Mouse (Mus musculus): Measurements from ENCODE around the gene Sucla2. TPM values are rescaled to one million over a fixed set of nuclear protein-coding genes. Genes with fewer than 3 reads are reported as not detected.
A peak's percentile ranks its signal among the peaks of the same experiment; 100 is the strongest.
"Not testable (repeated sequence)": the region's sequence is repeated elsewhere in the genome, so short reads cannot be mapped to it uniquely, and the experiment has no call there.

The Sucla2 gene
- polyA plus RNA-seq, 1 experiment from 2014 or later: 99.5 TPM

DNA sequence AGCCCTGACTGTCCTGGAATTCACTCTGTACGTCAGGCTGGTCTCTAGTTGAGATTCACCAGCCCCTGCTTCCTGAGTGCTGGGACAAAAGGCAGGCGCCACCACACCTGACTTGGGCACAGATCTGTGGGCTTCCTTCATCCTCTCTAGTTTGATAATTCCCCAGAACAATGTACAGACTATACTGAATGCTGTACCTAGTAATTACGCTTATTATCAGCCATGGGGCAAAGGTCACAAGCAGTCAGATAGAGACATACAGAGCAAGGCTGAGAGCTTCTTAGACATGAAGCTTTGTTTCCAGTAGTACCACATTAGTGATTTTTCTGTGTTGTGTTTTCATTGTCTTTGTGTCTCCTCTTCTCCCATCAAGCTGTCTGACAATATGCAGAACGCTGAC, 46.0 kb downstream of the Sucla2 start:
- peaks cover 19% of the 10 kb centered on the region; the same call in 1 of the 2 replicates for H3K36me3 ChIP-seq
- ATAC-seq (ENCODE audit: insufficient number of reproducible peaks, low FRiP score, low TSS enrichment, low read depth): no peak
- H3K4me2 ChIP-seq: no peak overlapping the region

GRCm38 (mm10) chr14:73574053-73574452, 48.9 kb downstream of the Sucla2 start:
- ATAC-seq (ENCODE audit: insufficient number of reproducible peaks, low FRiP score, low TSS enrichment, low read depth): no peak
- Histone ChIP-seq H3K4me2 (no peak overlapping the region), H3K4me3 (no peak overlapping the region), H3K9me3 (no peaks in the 10 kb centered on the region), H3K4me1 (no peaks in the 10 kb centered on the region), H3K27ac (no peak overlapping the region), H3K9ac (no peak overlapping the region), H3K27me3 (no peaks in the 10 kb centered on the region), H3K36me3 (peaks cover 21% of the 10 kb centered on the region)
- 94% methylated on average over 5 of the region's 5 CpGs for WGBS

More for the DNA sequence above, 46.0 kb downstream of the Sucla2 start:
- H3K4me1 ChIP-seq: no peaks in the 10 kb centered on the region
- no peaks in the 10 kb centered on the region for H3K27me3 ChIP-seq
- no peak overlapping the region for H3K4me3 ChIP-seq
- H3K9me3 ChIP-seq: no peaks in the 10 kb centered on the region
- no peak overlapping the region for H3K9ac ChIP-seq
- no peak overlapping the region for H3K27ac ChIP-seq
- WGBS: 92% methylated on average over 4 of the region's 4 CpGs

DNA sequence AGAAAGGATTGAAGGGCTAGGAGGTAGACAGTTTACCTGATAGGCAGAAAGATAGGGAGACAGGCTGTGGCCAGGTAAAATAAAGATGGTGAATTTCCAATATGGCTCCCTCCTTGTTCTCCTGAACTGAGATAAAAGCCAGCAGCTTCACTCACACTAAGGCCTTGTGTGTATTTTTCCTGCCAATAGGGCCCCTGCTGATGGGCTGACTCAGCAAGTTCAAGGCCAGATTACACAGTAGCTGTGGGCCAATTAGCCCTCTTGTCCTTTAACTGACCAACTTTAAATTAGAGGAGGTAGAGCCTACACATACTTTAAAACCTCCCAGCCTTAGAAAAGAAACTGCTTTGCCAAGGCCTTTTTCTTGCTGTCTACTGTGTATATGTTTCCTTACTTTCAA, 51.2 kb downstream of the Sucla2 start:
- ATAC-seq (ENCODE audit: insufficient number of reproducible peaks, low FRiP score, low TSS enrichment, low read depth): no peak
- H3K36me3 ChIP-seq: peaks cover 23% of the 10 kb centered on the region

DNA sequence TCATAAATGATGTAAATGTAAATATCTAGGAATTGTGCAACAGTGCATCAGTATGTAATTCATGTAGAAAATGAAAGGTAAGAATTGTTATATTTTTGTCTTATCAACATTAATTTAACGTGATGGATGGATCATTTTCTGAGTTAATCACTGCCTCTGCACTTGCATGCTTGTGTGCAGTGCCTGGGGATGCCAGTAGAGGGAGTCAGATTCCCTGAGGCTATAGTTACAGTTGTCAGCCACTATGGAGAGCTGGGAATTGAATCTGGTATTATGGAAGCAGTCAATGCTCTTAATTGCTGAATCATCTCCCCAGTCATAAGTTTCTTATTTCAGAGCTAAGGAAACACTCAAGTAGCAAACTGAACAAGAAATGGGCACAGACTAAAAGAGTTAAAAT, 63.0 kb downstream of the Sucla2 start:
- H3K36me3 ChIP-seq: peaks cover 22% of the 10 kb centered on the region
- H3K9ac ChIP-seq: no peak overlapping the region
- no peak overlapping the region for H3K27ac ChIP-seq
- no peaks in the 10 kb centered on the region for H3K27me3 ChIP-seq
- H3K4me1 ChIP-seq: no peaks in the 10 kb centered on the region
- H3K9me3 ChIP-seq: no peaks in the 10 kb centered on the region
- 82% methylated on average over 1 of the region's 1 CpGs for WGBS
- no peak overlapping the region for H3K4me3 ChIP-seq
- ATAC-seq (ENCODE audit: insufficient number of reproducible peaks, low FRiP score, low TSS enrichment, low read depth): no peak
- H3K4me2 ChIP-seq: no peak overlapping the region

More for the DNA sequence above, 51.2 kb downstream of the Sucla2 start:
- Histone ChIP-seq H3K27ac (no peak overlapping the region), H3K27me3 (no peaks in the 10 kb centered on the region), H3K4me1 (no peaks in the 10 kb centered on the region), H3K9ac (no peak overlapping the region), H3K4me2 (no peak overlapping the region), H3K4me3 (no peak overlapping the region), H3K9me3 (no peaks in the 10 kb centered on the region)

DNA sequence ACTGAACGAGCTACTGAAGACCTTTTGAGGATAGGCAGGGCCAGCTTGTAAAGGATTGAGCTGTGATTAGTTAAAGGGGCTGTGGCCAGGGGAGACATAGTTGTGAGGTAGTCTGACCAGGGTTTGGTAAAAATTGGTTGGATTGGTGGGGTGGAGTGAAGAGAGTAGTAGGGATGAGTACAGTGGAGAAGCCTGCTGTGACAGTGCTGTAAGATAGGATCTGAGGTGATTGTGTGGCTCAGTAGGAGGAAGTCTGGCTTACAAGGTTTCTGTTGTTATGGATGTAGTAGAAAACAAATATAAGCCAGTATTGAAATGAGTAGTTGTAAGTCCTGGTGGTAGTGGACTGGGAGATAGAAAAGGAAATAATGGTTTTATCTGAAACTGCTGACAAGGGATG, 67.0 kb downstream of the Sucla2 start:
- Histone ChIP-seq H3K9ac (no peak overlapping the region), H3K27me3 (no peaks in the 10 kb centered on the region), H3K27ac (no peak overlapping the region), H3K4me3 (no peak overlapping the region), H3K4me1 (no peaks in the 10 kb centered on the region), H3K4me2 (no peak overlapping the region), H3K36me3 (peaks cover 30% of the 10 kb centered on the region), H3K9me3 (no peaks in the 10 kb centered on the region)
- ATAC-seq (ENCODE audit: insufficient number of reproducible peaks, low FRiP score, low TSS enrichment, low read depth): no peak
- WGBS: 74% methylated on average over 1 of the region's 1 CpGs

DNA sequence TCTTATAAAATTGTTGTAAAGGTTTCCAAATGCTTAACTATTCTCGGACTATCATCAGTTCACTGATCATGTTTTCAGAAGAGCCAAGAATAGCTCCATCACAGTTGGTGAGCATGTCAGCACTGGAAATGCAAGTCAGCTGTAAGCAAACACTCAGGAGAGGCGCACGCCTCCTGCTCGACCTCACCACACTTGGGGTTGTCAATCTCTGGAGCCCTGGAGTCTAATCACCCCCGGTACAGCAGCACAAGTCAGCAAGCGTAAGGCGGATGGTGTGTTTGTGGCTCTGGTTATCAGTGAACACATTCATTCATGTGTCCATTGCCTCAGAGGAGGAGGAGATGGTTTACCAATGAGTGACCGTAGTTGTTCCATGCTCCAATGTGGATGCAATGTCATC, 74.6 kb downstream of the Sucla2 start:
- Histone ChIP-seq H3K9me3 (no peaks in the 10 kb centered on the region), H3K4me2 (no peak overlapping the region), H3K9ac (no peak overlapping the region), H3K36me3 (peaks cover 31% of the 10 kb centered on the region), H3K4me1 (no peaks in the 10 kb centered on the region), H3K27me3 (no peaks in the 10 kb centered on the region), H3K27ac (0 out of 2 replicates have a peak overlapping the region, but pooled peaks have one; percentile 38), H3K4me3 (no peak overlapping the region)
- ATAC-seq (ENCODE audit: insufficient number of reproducible peaks, low FRiP score, low TSS enrichment, low read depth): peak; percentile 63; the same call in 1 of the 2 replicates
- WGBS: 82% methylated on average over 8 of the region's 8 CpGs

GRCm38 (mm10) chr14:73607732-73608131, 82.6 kb downstream of the Sucla2 start:
- Histone ChIP-seq H3K4me3 (no peak overlapping the region), H3K27ac (no peak overlapping the region), H3K4me2 (no peak overlapping the region), H3K4me1 (no peaks in the 10 kb centered on the region), H3K36me3 (peaks cover 11% of the 10 kb centered on the region), H3K27me3 (no peaks in the 10 kb centered on the region), H3K9ac (no peak overlapping the region), H3K9me3 (no peaks in the 10 kb centered on the region)
- 56% methylated on average over 4 of the region's 4 CpGs for WGBS
- ATAC-seq (ENCODE audit: insufficient number of reproducible peaks, low FRiP score, low TSS enrichment, low read depth): no peak

DNA sequence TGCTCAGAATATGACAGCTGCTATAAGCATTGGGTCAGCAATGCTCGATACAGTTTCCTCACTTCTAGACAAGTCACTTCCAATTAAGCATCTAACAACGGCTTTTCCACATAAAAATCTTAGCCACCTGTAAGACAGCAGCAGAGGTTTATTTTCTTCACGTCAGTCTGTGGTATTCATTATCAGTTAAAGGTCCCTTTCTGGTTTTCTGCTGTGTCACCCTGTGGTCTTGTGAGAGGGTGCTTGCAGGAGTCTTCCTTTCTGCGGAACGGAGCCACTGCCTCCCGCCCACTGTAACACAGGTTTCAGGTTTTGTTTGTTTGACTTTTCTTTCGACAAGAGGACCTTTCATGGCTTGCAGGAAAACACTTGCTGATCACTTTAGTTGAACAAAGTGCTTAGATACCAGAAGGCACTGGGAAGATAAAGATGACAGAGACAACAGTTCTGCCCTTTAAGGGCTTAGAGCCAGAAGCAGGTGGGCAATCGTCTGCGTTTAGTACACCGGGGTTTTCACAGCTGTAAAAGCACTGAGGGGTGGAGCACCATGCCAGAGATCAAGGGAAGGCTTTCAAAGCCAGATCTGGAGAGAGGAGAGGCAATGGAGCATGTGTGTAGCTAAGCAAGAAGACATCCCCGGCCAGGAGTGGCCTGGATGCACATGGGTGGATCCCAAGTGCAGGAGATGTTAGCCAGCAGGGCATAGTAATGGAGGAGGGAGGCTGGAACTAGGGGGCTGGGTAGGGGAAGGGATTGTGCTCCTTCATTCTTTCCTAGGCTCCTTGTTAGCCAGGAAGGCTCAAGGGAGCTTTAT, 83.8 kb downstream of the Sucla2 start:
- ATAC-seq (ENCODE audit: insufficient number of reproducible peaks, low FRiP score, low TSS enrichment, low read depth): no peak

DNA sequence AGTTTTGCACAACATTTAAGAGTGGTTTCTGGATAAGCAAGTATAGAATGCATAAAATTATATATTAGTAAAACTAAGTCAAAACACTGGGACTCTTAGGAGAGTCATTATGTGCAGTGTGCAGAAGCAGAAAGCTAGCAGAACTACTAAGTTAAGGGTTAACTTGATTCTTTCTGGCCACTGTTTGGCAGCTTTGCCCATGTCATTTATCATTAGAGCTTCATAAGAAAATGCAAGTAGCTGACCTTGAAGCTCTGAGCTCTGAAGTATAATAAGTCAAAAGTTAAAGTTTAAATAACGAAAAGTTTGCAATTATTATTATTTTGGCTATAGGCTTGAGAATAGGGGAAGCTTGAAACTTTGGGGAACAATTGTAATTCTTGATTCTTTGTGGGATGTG, 89.8 kb downstream of the Sucla2 start:
- ATAC-seq (ENCODE audit: insufficient number of reproducible peaks, low FRiP score, low TSS enrichment, low read depth); H3K36me3 ChIP-seq; H3K27me3 ChIP-seq; H3K4me2 ChIP-seq; H3K9ac ChIP-seq; H3K27ac ChIP-seq; H3K9me3 ChIP-seq; H3K4me1 ChIP-seq; H3K4me3 ChIP-seq: not testable (repeated sequence)
- 72% methylated on average over 1 of the region's 1 CpGs for WGBS

More for the DNA sequence above, 83.8 kb downstream of the Sucla2 start:
- H3K27me3 ChIP-seq: no peaks in the 10 kb centered on the region
- no peaks in the 10 kb centered on the region for H3K9me3 ChIP-seq
- H3K27ac ChIP-seq: no peak overlapping the region
- H3K36me3 ChIP-seq: peaks cover 4% of the 10 kb centered on the region
- 36% methylated on average over 11 of the region's 11 CpGs for WGBS
- H3K4me2 ChIP-seq: no peak overlapping the region
- no peaks in the 10 kb centered on the region for H3K4me1 ChIP-seq
- H3K4me3 ChIP-seq: no peak overlapping the region
- H3K9ac ChIP-seq: no peak overlapping the region

- ATAC-seq (ENCODE audit: insufficient number of reproducible peaks, low FRiP score, low TSS enrichment, low read depth): no peak
- WGBS: 75% methylated on average over 3 of the region's 3 CpGs
These were observed 95.8 kb downstream of the Sucla2 start for GRCm38 (mm10) chr14:73620880-73621279.

DNA sequence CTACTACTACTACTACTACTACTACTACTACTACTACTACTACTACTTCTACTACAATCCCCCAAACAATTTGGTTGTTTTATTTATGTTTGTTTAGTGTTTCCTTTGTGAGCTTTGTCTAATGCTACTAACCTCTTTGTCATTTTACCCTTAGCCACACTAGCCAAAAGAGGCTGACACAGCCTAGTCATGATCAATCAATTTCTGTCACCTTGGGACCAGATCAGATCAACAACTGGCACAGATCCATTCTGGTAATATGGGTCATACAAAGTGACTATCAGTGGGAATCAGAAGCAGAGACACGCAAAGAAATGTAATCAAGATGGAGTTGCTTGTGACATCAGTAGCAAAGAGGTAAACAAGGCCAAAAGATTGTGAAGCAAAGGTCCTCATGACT, 97.9 kb downstream of the Sucla2 start:
- WGBS: 89% methylated on average over 1 of the region's 1 CpGs
- H3K4me3 ChIP-seq: no peak overlapping the region
- no peak for ATAC-seq (ENCODE audit: insufficient number of reproducible peaks, low FRiP score, low TSS enrichment, low read depth)
- no peaks in the 10 kb centered on the region for H3K4me1 ChIP-seq
- no peak overlapping the region for H3K9ac ChIP-seq
- no peaks in the 10 kb centered on the region for H3K36me3 ChIP-seq
- no peak overlapping the region for H3K4me2 ChIP-seq
- H3K27me3 ChIP-seq: no peaks in the 10 kb centered on the region
- no peak overlapping the region for H3K27ac ChIP-seq
- no peaks in the 10 kb centered on the region; the same call in 1 of the 2 replicates for H3K9me3 ChIP-seq

More at GRCm38 (mm10) chr14:73620880-73621279, 95.8 kb downstream of the Sucla2 start:
- Histone ChIP-seq H3K4me3 (no peak overlapping the region), H3K4me2 (no peak overlapping the region), H3K27me3 (no peaks in the 10 kb centered on the region), H3K4me1 (no peaks in the 10 kb centered on the region), H3K36me3 (no peaks in the 10 kb centered on the region), H3K27ac (no peak overlapping the region), H3K9me3 (no peaks in the 10 kb centered on the region; the same call in 1 of the 2 replicates), H3K9ac (no peak overlapping the region)

- H3K36me3 ChIP-seq: no peaks in the 10 kb centered on the region
- no peak overlapping the region for H3K9ac ChIP-seq
- H3K27ac ChIP-seq: no peak overlapping the region
- H3K4me2 ChIP-seq: no peak overlapping the region
- no peaks in the 10 kb centered on the region; the same call in 1 of the 2 replicates for H3K9me3 ChIP-seq
- WGBS: 63% methylated on average over 3 of the region's 3 CpGs
- H3K4me1 ChIP-seq: no peaks in the 10 kb centered on the region
- H3K4me3 ChIP-seq: no peak overlapping the region
- H3K27me3 ChIP-seq: no peaks in the 10 kb centered on the region
- no peak for ATAC-seq (ENCODE audit: insufficient number of reproducible peaks, low FRiP score, low TSS enrichment, low read depth)
These were observed 100.3 kb downstream of the Sucla2 start for GRCm38 (mm10) chr14:73625469-73625868.
